In the genomic region with DNA sequence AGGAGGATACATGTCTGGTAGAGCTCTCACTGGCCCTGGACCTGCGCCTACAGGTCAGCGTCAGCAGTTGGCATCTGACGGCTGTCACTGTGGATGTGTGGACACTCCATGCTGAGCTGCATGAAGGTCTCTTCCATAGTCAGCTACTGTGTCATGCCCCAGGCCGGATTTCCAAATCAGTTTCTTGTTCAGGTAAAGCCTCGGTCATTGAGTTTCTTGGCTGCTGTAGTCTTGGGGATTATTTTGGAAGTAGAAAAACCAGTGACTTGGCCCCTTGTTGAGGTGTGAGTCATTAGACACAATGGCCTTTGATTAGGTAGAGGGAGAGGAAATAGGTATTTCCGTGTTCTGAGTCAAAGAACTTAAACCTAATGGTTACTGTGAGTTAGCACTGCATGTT, we compare ENCODE assay signal across 16 mouse cellular contexts. TPM values are rescaled to one million over a fixed set of nuclear protein-coding genes. Genes with fewer than 3 reads are reported as not detected.
"Had no signal": no experiment of that assay in that cellular context is flagged by ENCODE, and none has a peak within 500 bp of the region (broad histone marks: within the 10 kb centered on the region; RNA-seq: fewer than 3 reads in every experiment).

No protein-coding gene starts in this region.

- ATAC-seq: lung, postnatal 0 days; midbrain, embryonic 13.5 days; midbrain, embryonic 15.5 days had no signal

- H3K4me2 ChIP-seq: lung, embryonic 15.5 days; midbrain, embryonic 11.5 days; midbrain, embryonic 13.5 days; midbrain, embryonic 15.5 days; neural tube, embryonic 12.5 days; stomach, embryonic 15.5 days had no signal

- DNase-seq: lung, adult 18-20 months; lung, postnatal 14 days; lung, postnatal 36 days; right cerebral cortex, postnatal 14 days; thymus, adult 2 months; thymus, postnatal 25 days; thymus, postnatal 4 days had no signal

- H3K9ac ChIP-seq: liver, embryonic 14.5 days; lung, embryonic 15.5 days; midbrain, embryonic 13.5 days; midbrain, embryonic 15.5 days; neural tube, embryonic 12.5 days; stomach, embryonic 15.5 days had no signal

- H3K4me3 ChIP-seq: lung, embryonic 15.5 days; midbrain, embryonic 13.5 days; midbrain, embryonic 15.5 days; neural tube, embryonic 12.5 days; stomach, embryonic 15.5 days had no signal

- H3K9me3 ChIP-seq: lung, embryonic 15.5 days; midbrain, embryonic 13.5 days; midbrain, embryonic 15.5 days; neural tube, embryonic 12.5 days; stomach, embryonic 15.5 days had no signal

- H3K27ac ChIP-seq: liver, embryonic 14.5 days; lung, embryonic 15.5 days; midbrain, embryonic 13.5 days; midbrain, embryonic 15.5 days; neural tube, embryonic 12.5 days; stomach, embryonic 15.5 days had no signal

- H3K27me3 ChIP-seq: midbrain, embryonic 13.5 days; midbrain, embryonic 15.5 days; neural tube, embryonic 12.5 days; stomach, embryonic 15.5 days had no signal

RNA-seq across cellular contexts. Expression of a gene that starts 25.1 kb away (rescaled TPM):
- total RNA-seq: monocyte, adult 5-6 weeks had no signal
- polyA plus RNA-seq: lung, postnatal 0 days had no signal
